Mouse (Mus musculus) forebrain, embryonic 13.5 days (tissue): ENCODE measurements around the gene Gm813. TPM values are rescaled to one million over a fixed set of nuclear protein-coding genes. Genes with fewer than 3 reads are reported as not detected.

Source experiments
- ATAC-seq: fragments of 200-750 bp; cut with Nextera tagmentation; 2 replicates; pipeline ENCODE4 v1.8.0; 2017
- H3K27ac ChIP-seq: fragments of 300-500 bp; sonication (generic); 2 replicates; pipeline ENCODE4 v1.5.1; 2015; ENCODE audit warnings: inconsistent platforms, mild to moderate bottlenecking, moderate library complexity
- H3K27me3 ChIP-seq: fragments of 300-500 bp; sonication (generic); 2 replicates; pipeline ENCODE4 v1.6.1; 2015; ENCODE audit warnings: mild to moderate bottlenecking, inconsistent platforms
- H3K36me3 ChIP-seq: fragments of 300-500 bp; sonication (generic); 2 replicates; pipeline ENCODE4 v1.6.1; 2015; ENCODE audit warnings: mild to moderate bottlenecking, inconsistent platforms; ENCODE audit not compliant: poor library complexity, severe bottlenecking
- H3K4me1 ChIP-seq: fragments of 300-500 bp; sonication (generic); 2 replicates; pipeline ENCODE4 v1.6.1; 2015; ENCODE audit warnings: inconsistent platforms
- H3K4me2 ChIP-seq: fragments of 300-500 bp; sonication (generic); 2 replicates; pipeline ENCODE4 v1.6.1; 2015; ENCODE audit warnings: inconsistent platforms, mild to moderate bottlenecking, moderate library complexity
- H3K4me3 ChIP-seq: fragments of 300-500 bp; sonication (generic); 2 replicates; pipeline ENCODE4 v1.5.1; 2015; ENCODE audit warnings: mild to moderate bottlenecking, inconsistent platforms
- H3K9ac ChIP-seq: fragments of 300-500 bp; sonication (generic); 2 replicates; pipeline ENCODE4 v1.6.1; 2015; ENCODE audit warnings: mild to moderate bottlenecking, inconsistent platforms
- H3K9me3 ChIP-seq: fragments of 300-500 bp; sonication (generic); replicated peaks from 2 replicates; pipeline ENCODE4 v1.6.1; 2016; ENCODE audit warnings: inconsistent platforms
- WGBS: fragments of 180-500 bp; shearing (Covaris S2); methylation state at CpG from one replicate; pipeline ENCODE4 v1.1.7; 2015; 5-methylcytosine and 5-hydroxymethylcytosine counted together
- polyA plus RNA-seq: library from polyadenylated mRNA; unstranded; fragments of >200 nt; fragmentation: Nextera tagmentation; extraction: Ambion mirVana; gene quantifications from 2 replicates; pipeline ENCODE4 v1.2.1, GENCODE M21; 2015

Gm813 gene
- polyA plus RNA-seq, 1 experiment from 2014 or later: not detected

DNA sequence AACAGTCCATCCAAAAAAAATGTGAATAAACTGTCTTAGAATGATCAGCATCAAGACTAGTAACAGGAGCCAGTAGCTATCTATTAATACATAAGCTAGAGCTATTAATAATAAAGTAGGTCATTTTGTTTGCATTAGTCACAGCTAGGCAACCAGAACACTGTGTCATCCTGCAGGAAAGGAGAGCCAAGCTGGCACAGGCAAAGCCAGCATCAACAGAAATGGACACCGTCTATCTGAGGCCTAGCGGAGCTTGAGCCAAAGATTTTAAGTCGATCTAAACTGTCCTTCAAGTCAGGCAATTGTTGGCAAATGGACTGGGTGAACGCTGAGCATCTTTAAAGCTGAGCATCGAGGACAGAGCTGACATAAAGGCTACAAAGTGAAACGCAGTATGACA lies 15.9 kb downstream of the Gm813 start:
- H3K4me1 ChIP-seq: no peaks in the 10 kb centered on the region
- no peak overlapping the region for H3K9ac ChIP-seq
- no peak overlapping the region for H3K4me3 ChIP-seq
- no peak overlapping the region for H3K27ac ChIP-seq
- H3K9me3 ChIP-seq: no peaks in the 10 kb centered on the region
- H3K36me3 ChIP-seq: no peaks in the 10 kb centered on the region
- no peak for ATAC-seq
- 90% methylated on average over 6 of the region's 6 CpGs for WGBS
- H3K27me3 ChIP-seq: no peaks in the 10 kb centered on the region
- H3K4me2 ChIP-seq: no peak overlapping the region

DNA sequence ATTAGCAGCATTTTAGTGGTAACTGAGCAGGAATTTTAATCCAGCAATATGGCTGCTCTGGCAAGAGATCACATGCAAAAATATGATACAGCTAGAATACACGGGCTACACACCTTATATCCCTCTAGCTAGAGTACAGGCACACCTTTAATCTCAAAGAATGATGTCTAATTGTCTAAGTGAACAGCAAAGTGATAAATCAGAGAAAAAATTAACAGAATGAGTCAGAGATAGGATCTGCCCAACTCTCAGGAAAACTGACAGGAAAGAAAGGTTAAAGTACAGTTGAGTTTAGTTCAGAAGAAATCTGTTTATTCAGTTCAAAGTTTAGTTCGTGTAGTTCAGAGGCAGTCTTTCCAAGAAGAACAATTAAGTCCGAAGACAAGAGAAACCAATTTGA lies 25.5 kb downstream of the Gm813 start:
- no peak for ATAC-seq
- no peaks in the 10 kb centered on the region for H3K27me3 ChIP-seq
- no peaks in the 10 kb centered on the region for H3K9me3 ChIP-seq
- no peak overlapping the region for H3K27ac ChIP-seq
- 83% methylated on average over 3 of the region's 3 CpGs for WGBS
- no peak overlapping the region for H3K4me2 ChIP-seq
- H3K9ac ChIP-seq: no peak overlapping the region
- H3K36me3 ChIP-seq: no peaks in the 10 kb centered on the region
- no peaks in the 10 kb centered on the region for H3K4me1 ChIP-seq
- H3K4me3 ChIP-seq: no peak overlapping the region

DNA sequence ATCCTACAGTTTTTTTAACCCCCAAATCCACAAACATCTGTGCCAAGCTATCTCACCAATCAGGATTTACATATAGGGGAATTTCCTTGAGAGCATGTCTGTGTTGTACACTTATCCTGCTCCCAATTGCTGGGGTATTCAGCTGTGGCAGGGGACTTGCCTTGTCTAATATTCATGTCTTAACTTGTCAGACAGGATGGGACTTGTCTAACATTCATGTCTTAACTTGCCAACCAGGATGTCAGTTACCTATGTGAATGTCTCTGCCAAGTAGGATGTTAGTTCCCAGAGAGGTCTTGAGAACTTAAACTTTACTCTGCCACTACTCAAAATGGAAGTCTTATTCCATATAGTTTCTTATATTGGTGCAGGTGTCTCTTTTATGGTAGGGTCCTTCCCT lies 27.3 kb downstream of the Gm813 start:
- H3K4me3 ChIP-seq: no peak overlapping the region
- ATAC-seq: no peak

DNA sequence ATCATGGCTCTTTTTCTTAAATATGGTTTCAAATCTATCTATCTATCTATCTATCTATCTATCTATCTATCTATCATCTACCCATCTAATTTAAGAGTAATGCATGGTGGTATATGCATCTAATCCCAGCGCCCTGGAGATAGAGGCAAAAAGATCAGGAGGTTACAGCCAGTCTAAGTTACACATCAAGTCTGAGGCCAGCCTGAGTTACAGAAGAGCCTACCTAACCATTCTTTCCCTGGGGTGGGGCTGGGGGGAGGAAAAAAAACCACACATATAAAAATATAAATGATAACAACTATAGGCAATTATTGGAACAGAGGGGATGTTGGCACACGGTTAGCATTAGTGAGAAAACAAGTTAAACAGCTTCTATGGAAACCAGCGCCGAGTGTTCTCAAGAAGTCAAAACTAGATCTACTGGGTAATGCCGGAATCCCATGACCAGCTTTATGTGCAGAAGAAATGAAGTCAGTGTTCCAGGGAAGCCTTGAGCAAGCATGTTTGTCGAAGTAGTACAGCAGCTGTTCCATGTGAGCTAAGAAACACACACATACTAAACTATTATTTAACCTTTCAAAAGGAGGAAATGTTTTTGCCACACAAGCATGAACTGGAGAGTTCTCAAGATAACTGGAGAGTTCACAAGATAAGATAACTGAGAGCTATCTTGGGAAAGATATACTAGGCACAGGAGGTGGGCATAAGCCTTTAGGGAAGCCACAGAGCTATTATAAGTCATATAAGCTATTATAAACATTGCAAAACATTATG lies 42.6 kb downstream of the Gm813 start:
- Histone ChIP-seq H3K9ac (no peak overlapping the region), H3K27ac (no peak overlapping the region), H3K4me3 (no peak overlapping the region), H3K36me3 (no peaks in the 10 kb centered on the region), H3K27me3 (no peaks in the 10 kb centered on the region), H3K4me2 (no peak overlapping the region), H3K4me1 (no peaks in the 10 kb centered on the region), H3K9me3 (no peaks in the 10 kb centered on the region)
- 94% methylated on average over 6 of the region's 6 CpGs for WGBS
- no peak for ATAC-seq

More for the DNA sequence above, 27.3 kb downstream of the Gm813 start:
- Histone ChIP-seq H3K4me2 (no peak overlapping the region), H3K4me1 (no peaks in the 10 kb centered on the region), H3K27me3 (no peaks in the 10 kb centered on the region), H3K27ac (no peak overlapping the region), H3K36me3 (no peaks in the 10 kb centered on the region), H3K9me3 (no peaks in the 10 kb centered on the region), H3K9ac (no peak overlapping the region)

DNA sequence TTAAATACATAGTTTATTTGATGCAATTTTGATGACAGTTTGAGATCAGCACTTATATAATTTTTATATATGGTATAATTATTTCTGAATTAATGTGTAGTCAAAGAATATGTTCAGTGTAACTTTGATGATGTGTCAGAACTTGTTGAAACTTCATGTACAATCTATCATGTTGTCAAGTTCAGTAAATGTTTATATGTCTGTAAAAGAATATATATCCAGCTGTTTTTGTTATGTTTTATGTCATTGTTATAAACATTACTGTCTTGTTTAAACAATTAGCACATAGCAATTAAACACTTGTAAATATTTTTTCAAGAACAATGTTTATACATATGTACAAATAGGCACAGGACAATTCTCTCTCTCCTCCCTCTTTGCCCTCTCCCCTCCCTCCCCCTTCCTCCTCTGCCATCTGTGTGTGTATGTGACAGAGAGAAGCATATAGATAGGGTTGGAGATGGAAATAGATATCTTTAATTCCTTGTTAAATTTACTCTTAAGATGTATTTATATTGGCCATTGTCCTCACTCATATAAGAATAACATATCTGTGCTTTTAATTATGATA lies 46.0 kb downstream of the Gm813 start:
- no peak overlapping the region for H3K4me2 ChIP-seq
- H3K9me3 ChIP-seq: no peaks in the 10 kb centered on the region
- H3K36me3 ChIP-seq: no peaks in the 10 kb centered on the region
- no peaks in the 10 kb centered on the region for H3K4me1 ChIP-seq
- H3K4me3 ChIP-seq: no peak overlapping the region
- no peak for ATAC-seq
- H3K27ac ChIP-seq: no peak overlapping the region
- no peaks in the 10 kb centered on the region for H3K27me3 ChIP-seq
- H3K9ac ChIP-seq: no peak overlapping the region

Other genes starting within 250 kb of the Gm813 start
- 5.4 and 6.1 TPM in 2 replicates for gene Dcbld2, start 208.5 kb downstream of the Gm813 start, polyA plus RNA-seq
- gene St3gal6, start 92.7 kb downstream of the Gm813 start, polyA plus RNA-seq: 5.3 and 5.7 TPM in 2 replicates
- not detected in 2 replicates for gene E330017A01Rik, start 21.8 kb upstream of the Gm813 start, polyA plus RNA-seq
- 8.4 and 10.3 TPM in 2 replicates for gene Cpox, start 53.3 kb upstream of the Gm813 start, polyA plus RNA-seq
- gene Gpr15, start 102.1 kb upstream of the Gm813 start, polyA plus RNA-seq: not detected in 2 replicates
- 108 and 110 TPM in 2 replicates for gene Cldnd1, start 110.9 kb upstream of the Gm813 start, polyA plus RNA-seq
- gene Olfr172, start 146.2 kb upstream of the Gm813 start, polyA plus RNA-seq: not detected in 2 replicates
- not detected in 2 replicates for gene Olfr173, start 183.3 kb upstream of the Gm813 start, polyA plus RNA-seq
- gene Olfr175-ps1, start 209.8 kb upstream of the Gm813 start, polyA plus RNA-seq: not detected in 2 replicates